Mouse (Mus musculus) ovary, postnatal 10 days (tissue): ENCODE data around the gene Pde5a.

Source experiments
- DNase-seq: peaks from one replicate; pipeline ENCODE4 v3.0.0; 2022; ENCODE audit warnings: low spot score

Gene Pde5a

GRCm38 (mm10) chr3:122848410-122849034 lies 119.8 kb downstream of the Pde5a start:
- no peak for DNase-seq

GRCm38 (mm10) chr3:122855149-122855548 lies 126.4 kb downstream of the Pde5a start:
- DNase-seq, result no peak

- no peak for DNase-seq
These were observed 131.1 kb downstream of the Pde5a start for GRCm38 (mm10) chr3:122859829-122860228.

- no peak for DNase-seq
These were observed 132.1 kb downstream of the Pde5a start for GRCm38 (mm10) chr3:122860573-122861498.

GRCm38 (mm10) chr3:122865092-122865491 lies 136.3 kb downstream of the Pde5a start:
- no peak for DNase-seq

- DNase-seq, result no peak
These were observed 139.5 kb downstream of the Pde5a start for GRCm38 (mm10) chr3:122868270-122868669.

- DNase-seq, result no peak
These were observed 142.8 kb downstream of the Pde5a start for GRCm38 (mm10) chr3:122871596-122871995.

- no peak for DNase-seq
These were observed 148.1 kb downstream of the Pde5a start for GRCm38 (mm10) chr3:122876870-122877269.

- no peak for DNase-seq
These were observed 148.8 kb downstream of the Pde5a start for GRCm38 (mm10) chr3:122877543-122877942.

GRCm38 (mm10) chr3:122878705-122879315 lies 150.1 kb downstream of the Pde5a start:
- no peak for DNase-seq

GRCm38 (mm10) chr3:122887505-122888301 lies 159.0 kb downstream of the Pde5a start:
- DNase-seq, result no peak

GRCm38 (mm10) chr3:122888371-122888819 lies 159.6 kb downstream of the Pde5a start:
- no peak for DNase-seq

- DNase-seq, result no peak
These were observed 166.0 kb downstream of the Pde5a start, which contains the start of gene Fabp2 for GRCm38 (mm10) chr3:122894772-122895171. Gene Fabp2 (plus strand): TSS chr3:122895072.

- DNase-seq, result no peak
These were observed 166.5 kb downstream of the Pde5a start for GRCm38 (mm10) chr3:122895189-122895731.

GRCm38 (mm10) chr3:122898254-122898653 lies 169.5 kb downstream of the Pde5a start:
- DNase-seq, result no peak

GRCm38 (mm10) chr3:122903746-122904433 lies 175.1 kb downstream of the Pde5a start:
- DNase-seq, result no peak

GRCm38 (mm10) chr3:122907841-122908240 lies 179.1 kb downstream of the Pde5a start:
- DNase-seq, result no peak
